Mouse (Mus musculus) cortical plate, adult 2 months (tissue): Measurements from ENCODE around the gene Tmem44.

Experiments
- CTCF ChIP-seq: fragments of 200-500 bp; IDR thresholded peaks from 2 replicates; pipeline ENCODE4 v1.5.1; 2011; ENCODE audit warnings: mild to moderate bottlenecking, control low read depth, low read length; ENCODE audit not compliant: insufficient read depth; ENCODE audit errors: extremely low read depth
- POLR2A ChIP-seq: fragments of 200-500 bp; IDR thresholded peaks from 2 replicates; pipeline ENCODE4 v1.6.1; 2011; ENCODE audit warnings: mild to moderate bottlenecking, low read length, control low read depth; ENCODE audit not compliant: insufficient read depth; ENCODE audit errors: extremely low read depth

- TF ChIP-seq CTCF = no peak
- no peak for TF ChIP-seq POLR2A
These were observed 60.3 kb downstream of the Tmem44 start for GRCm38 (mm10) chr16:30490316-30490715.
